Mouse (Mus musculus): ENCODE measurements around the gene Etl4. TPM values are rescaled to one million over a fixed set of nuclear protein-coding genes. Genes with fewer than 3 reads are reported as not detected.
A peak's percentile ranks its signal among the peaks of the same experiment; 100 is the strongest.

Etl4 gene
- polyA plus RNA-seq, 1 experiment from 2014 or later, result 32.2 TPM

DNA sequence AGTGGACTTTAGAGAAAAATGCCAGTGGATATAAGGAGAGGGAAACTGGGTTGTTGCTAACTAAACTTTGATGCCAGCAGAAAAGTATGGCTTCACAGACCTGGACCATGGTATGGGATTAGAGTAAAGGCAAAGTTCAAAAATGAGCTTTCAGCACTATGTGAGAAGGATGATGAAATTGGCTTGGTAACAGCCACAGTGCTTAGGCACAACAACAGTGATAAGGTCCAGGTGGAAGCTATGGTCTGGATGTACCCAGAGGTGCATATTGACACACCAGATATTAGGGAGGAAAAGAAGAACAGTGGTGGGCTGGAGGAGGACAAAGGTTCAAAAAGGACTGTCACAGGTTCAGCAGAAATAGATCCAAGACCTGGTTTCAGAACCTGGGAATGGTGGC, 631.7 kb downstream of the Etl4 start:
- Histone ChIP-seq H3K9me3 (no peaks in the 10 kb centered on the region), H3K27me3 (replicated peaks) (no peaks in the 10 kb centered on the region), H3K4me2 (no peak overlapping the region), H3K4me1 (peaks cover 3% of the 10 kb centered on the region; the same call in 1 of the 2 replicates), H3K36me3 (no peaks in the 10 kb centered on the region; the same call in 1 of the 2 replicates), H3K27ac (no peak overlapping the region), H3K9ac (no peak overlapping the region), H3K4me3 (replicated peaks) (no peak overlapping the region)
- ATAC-seq (ENCODE audit: insufficient read depth, low FRiP score, low read depth), result no peak

DNA sequence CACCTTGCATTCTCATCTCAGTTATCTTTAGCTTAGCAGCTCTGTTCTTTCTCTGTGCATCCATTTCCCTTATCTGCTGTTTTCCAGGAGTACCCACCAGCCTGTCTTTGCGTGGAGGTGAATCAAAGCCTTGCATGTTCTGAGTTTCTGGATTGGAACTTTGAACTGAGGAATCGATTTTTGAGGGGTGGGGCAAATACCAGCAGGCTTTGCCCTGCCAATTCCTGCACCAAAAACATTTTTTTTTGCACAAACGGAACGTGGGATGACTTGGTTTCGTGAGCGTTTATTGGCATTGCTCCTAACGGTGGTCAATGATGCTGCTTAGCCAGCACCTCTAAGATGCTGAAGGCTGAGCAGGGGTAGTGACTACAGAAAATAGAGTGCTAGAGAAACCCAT, 632.7 kb downstream of the Etl4 start:
- Histone ChIP-seq H3K4me3 (replicated peaks) (no peak overlapping the region), H3K4me2 (no peak overlapping the region), H3K9me3 (no peaks in the 10 kb centered on the region), H3K27me3 (replicated peaks) (no peaks in the 10 kb centered on the region), H3K9ac (no peak overlapping the region), H3K27ac (no peak overlapping the region), H3K4me1 (peaks cover 7% of the 10 kb centered on the region), H3K36me3 (no peaks in the 10 kb centered on the region; the same call in 1 of the 2 replicates)
- no peak for ATAC-seq (ENCODE audit: insufficient read depth, low FRiP score, low read depth)
- WGBS, result 78% methylated on average over 7 of the region's 7 CpGs

DNA sequence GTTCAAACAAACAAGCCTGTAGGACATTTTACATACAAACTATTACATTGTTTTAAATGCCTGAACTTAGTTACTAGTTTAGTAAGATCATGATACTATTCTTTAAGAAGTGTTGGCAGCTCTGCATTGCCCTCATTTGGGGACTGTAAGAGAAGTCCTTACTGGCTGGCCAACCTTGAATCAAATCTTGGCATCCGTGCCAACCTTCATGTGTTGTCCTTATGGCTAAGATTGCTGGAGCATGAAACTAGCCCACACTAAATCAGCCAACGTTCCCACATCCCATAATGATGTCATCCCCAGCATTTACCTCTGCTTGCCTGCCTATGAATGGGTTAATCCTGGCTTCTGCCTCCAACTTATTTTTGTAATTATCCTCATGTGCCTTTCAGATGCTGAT, 636.0 kb downstream of the Etl4 start:
- Histone ChIP-seq H3K27ac (peak overlapping the region; percentile 88; the same call in 1 of the 2 replicates), H3K4me3 (replicated peaks) (no peak overlapping the region), H3K9me3 (no peaks in the 10 kb centered on the region), H3K9ac (no peak overlapping the region), H3K4me1 (peaks cover 7% of the 10 kb centered on the region), H3K4me2 (no peak overlapping the region), H3K27me3 (replicated peaks) (no peaks in the 10 kb centered on the region), H3K36me3 (no peaks in the 10 kb centered on the region)
- no peak for ATAC-seq (ENCODE audit: insufficient read depth, low FRiP score, low read depth)
- 65% methylated on average over 2 of the region's 2 CpGs for WGBS

DNA sequence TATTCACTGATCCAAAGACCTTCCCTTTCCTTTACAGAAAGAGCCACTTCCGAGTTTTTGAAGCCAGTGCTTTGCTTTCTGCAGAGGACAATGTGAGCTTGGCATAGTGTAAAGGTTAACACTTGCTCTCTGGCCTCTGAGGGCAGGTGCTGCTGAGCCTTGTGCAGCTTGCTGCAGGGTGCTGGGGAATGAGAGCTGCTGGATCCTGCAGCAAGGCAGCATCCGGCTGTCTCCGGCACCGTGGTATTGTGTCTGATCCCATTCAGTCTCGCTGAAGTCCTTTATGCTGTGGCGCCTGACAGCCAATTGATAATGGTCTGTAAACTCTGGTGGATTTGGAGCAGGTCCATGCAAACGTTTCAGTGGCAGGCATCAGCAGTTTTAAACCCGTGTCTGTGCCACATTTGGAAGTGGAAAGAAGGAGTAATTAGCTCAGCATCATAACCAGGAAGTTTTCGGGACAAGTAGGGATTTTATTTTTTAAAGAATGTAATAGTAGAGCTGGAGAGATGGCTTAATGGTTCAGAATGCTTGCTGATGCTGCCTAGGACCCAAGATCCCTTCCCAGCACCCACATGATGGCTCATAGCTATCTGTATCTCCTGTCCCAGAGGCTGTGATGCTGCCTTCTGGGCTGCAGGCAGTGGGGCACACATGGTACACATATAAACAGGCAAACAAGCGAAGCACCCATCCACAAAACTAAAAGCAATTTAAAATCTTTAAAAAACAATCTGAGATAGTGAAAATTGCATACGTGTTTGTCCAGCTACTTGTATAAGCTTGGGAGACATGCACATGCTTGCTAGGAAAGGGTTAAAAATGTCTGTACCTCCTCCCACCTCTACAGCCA, 637.1 kb downstream of the Etl4 start:
- Histone ChIP-seq H3K4me2 (peak overlapping the region; percentile 48), H3K9me3 (no peaks in the 10 kb centered on the region), H3K4me3 (replicated peaks) (no peak overlapping the region), H3K27ac (peak overlapping the region; percentile 88), H3K27me3 (replicated peaks) (no peaks in the 10 kb centered on the region), H3K4me1 (peaks cover 7% of the 10 kb centered on the region), H3K9ac (no peak overlapping the region), H3K36me3 (no peaks in the 10 kb centered on the region)
- ATAC-seq (ENCODE audit: insufficient read depth, low FRiP score, low read depth), result peak; percentile 49
- 16% methylated on average over 11 of the region's 11 CpGs for WGBS

DNA sequence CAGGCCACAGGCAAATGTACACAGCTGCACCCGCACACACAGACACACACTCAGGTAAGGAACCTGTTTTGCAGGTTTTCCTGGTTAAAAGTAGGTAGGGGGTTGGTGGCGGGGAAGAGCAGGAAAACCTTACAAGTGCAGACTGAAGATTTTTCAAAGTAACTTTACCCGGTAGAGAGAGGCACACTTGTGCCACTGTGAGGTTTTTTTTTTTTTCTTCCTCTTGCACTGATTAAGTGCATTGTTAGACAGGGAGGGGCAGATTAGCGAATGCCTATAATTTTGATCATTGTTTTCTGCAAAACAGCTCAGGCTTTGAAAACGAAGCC, 637.7 kb downstream of the Etl4 start:
- Histone ChIP-seq H3K9ac (no peak overlapping the region; the same call in 1 of the 2 replicates), H3K4me2 (peak overlapping the region; percentile 48)
- 18% methylated on average over 5 of the region's 5 CpGs for WGBS

DNA sequence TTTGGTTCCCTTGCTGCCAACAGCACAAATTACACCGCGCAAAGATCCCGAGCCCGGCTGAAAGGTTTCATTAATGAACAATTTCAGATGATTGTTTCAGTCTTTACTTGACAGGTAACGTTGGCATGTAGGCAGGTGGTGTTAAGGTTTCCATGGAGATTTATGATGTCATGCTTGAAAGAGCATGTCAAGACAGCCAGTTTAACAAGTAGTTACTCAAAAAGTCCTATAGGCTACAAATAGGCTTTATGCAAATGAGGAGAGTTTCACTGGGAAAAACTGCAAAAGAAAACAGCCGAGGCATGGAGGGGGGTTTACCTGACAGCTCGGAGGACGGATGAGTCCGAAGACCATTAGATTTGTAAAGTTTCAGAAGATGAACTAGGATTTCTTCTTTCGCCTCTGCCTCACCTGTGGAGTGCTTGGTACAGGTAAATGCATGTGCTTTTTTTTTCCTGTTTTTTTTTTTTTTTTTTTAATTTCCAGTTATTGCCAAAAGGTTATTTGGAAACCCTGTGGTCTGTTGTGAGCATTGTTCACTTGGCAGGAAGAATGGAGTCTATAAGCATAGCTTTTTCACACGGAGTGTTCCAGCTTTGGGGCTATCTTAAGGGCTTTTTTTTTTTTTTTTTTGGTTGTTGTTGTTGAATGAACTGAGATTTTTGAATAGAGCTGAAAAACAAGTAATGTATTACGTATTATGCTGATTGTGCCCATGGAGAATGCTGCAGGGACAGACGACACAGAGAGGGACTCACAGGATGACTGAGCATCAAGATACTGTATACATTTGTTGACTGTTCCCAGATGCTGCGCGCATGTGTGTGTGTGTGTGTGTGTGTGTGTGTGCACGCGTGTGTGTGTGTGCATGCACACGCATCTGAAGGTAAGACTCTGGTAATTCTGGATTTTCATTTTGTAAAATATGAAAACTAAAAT, 638.4 kb downstream of the Etl4 start:
- no peak overlapping the region; the same call in 1 of the 2 replicates for H3K9ac ChIP-seq
- 33% methylated on average over 18 of the region's 18 CpGs for WGBS

More for the DNA sequence above, 637.7 kb downstream of the Etl4 start:
- Histone ChIP-seq H3K4me3 (replicated peaks) (peak overlapping the region; percentile 31), H3K36me3 (no peaks in the 10 kb centered on the region), H3K9me3 (no peaks in the 10 kb centered on the region), H3K27ac (peak overlapping the region; percentile 89), H3K27me3 (replicated peaks) (no peaks in the 10 kb centered on the region), H3K4me1 (peaks cover 7% of the 10 kb centered on the region)
- peak; percentile 93 for ATAC-seq (ENCODE audit: insufficient read depth, low FRiP score, low read depth)

DNA sequence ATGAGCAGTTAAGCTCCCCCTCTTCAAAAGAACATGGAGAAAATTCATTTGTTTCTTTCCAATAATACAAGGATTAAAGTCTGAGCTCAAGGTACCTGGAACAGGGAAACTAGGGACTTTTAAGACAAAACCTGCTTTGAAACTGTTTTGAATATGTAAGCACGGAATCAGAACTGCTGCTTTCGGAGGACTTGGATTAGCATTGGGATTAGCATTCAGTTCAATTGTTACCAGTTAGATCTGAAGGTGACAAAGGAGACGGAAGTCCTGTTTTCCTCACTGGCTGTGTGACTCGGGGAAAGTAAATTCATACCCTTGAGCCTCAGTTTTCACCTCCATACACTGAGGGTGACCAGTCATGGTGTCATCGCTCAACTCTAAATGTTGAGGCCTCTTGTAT, 639.5 kb downstream of the Etl4 start:
- H3K4me3 ChIP-seq (replicated peaks), result peak overlapping the region; percentile 17
- WGBS, result 58% methylated on average over 5 of the region's 5 CpGs
- no peak overlapping the region for H3K9ac ChIP-seq

More for the DNA sequence above, 638.4 kb downstream of the Etl4 start:
- Histone ChIP-seq H3K27ac (peak overlapping the region; percentile 89), H3K4me3 (replicated peaks) (peak overlapping the region; percentile 31), H3K27me3 (replicated peaks) (no peaks in the 10 kb centered on the region), H3K9me3 (no peaks in the 10 kb centered on the region), H3K4me2 (peak overlapping the region; percentile 48), H3K36me3 (no peaks in the 10 kb centered on the region), H3K4me1 (peaks cover 7% of the 10 kb centered on the region)
- ATAC-seq (ENCODE audit: insufficient read depth, low FRiP score, low read depth), result 0 out of 2 replicates have a peak, but pooled peaks have one; percentile 32

DNA sequence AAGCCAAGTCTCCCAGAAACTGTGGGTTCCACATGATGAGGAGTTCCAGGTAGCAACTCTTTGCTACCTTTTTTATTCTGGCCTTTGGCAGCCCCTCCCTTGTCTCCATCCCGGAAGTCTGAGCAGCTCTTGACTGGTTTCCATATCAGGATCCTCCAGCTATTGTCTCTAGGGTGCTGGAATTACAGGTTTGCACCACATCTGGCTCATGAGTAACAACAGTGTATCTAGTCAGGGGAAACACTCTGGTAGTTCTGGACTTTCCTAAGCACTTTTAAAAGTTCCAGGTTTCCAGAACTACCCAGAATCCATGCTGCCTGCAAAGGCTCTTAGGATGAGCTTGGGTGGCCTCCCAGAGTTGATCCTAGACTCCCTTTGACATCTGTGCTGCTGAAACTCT, 640.4 kb downstream of the Etl4 start:
- 48% methylated on average over 1 of the region's 1 CpGs for WGBS
- Histone ChIP-seq H3K4me2 (peak overlapping the region; percentile 19; the same call in 1 of the 2 replicates), H3K4me3 (replicated peaks) (no peak overlapping the region), H3K27me3 (replicated peaks) (no peaks in the 10 kb centered on the region), H3K36me3 (no peaks in the 10 kb centered on the region), H3K4me1 (peaks cover 7% of the 10 kb centered on the region), H3K27ac (peak overlapping the region; percentile 18; the same call in 1 of the 2 replicates), H3K9ac (no peak overlapping the region), H3K9me3 (no peaks in the 10 kb centered on the region)
- ATAC-seq (ENCODE audit: insufficient read depth, low FRiP score, low read depth), result no peak

More for the DNA sequence above, 639.5 kb downstream of the Etl4 start:
- H3K27ac ChIP-seq, result peak overlapping the region; percentile 58
- no peak for ATAC-seq (ENCODE audit: insufficient read depth, low FRiP score, low read depth)
- no peaks in the 10 kb centered on the region for H3K36me3 ChIP-seq
- no peaks in the 10 kb centered on the region for H3K27me3 ChIP-seq (replicated peaks)
- peak overlapping the region; percentile 48 for H3K4me2 ChIP-seq
- peaks cover 7% of the 10 kb centered on the region for H3K4me1 ChIP-seq
- H3K9me3 ChIP-seq, result no peaks in the 10 kb centered on the region

DNA sequence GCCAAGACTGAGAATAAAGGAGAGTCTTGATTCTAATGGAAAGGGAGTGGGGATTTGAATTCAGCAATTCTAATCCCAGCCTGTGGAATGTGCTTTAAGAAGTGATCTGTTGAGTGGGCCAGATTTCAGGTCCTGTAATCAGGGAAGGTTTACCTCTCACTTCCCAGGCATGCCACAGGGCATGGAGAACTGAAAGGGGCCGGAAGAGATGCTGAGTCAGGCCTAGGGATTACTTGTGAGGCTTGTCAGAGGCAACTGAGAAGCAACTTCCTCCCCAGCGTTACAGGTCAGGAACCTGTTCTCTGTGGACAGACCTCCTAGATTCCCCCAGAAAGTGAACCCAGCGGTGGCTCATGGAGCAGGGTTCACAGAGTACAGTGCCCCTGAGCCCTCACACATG, 646.1 kb downstream of the Etl4 start:
- Histone ChIP-seq H3K27me3 (replicated peaks) (no peaks in the 10 kb centered on the region), H3K4me1 (no peaks in the 10 kb centered on the region), H3K9me3 (no peaks in the 10 kb centered on the region), H3K27ac (no peak overlapping the region), H3K9ac (no peak overlapping the region), H3K4me3 (replicated peaks) (no peak overlapping the region), H3K36me3 (no peaks in the 10 kb centered on the region), H3K4me2 (no peak overlapping the region)
- 53% methylated on average over 3 of the region's 3 CpGs for WGBS
- ATAC-seq (ENCODE audit: insufficient read depth, low FRiP score, low read depth), result no peak

DNA sequence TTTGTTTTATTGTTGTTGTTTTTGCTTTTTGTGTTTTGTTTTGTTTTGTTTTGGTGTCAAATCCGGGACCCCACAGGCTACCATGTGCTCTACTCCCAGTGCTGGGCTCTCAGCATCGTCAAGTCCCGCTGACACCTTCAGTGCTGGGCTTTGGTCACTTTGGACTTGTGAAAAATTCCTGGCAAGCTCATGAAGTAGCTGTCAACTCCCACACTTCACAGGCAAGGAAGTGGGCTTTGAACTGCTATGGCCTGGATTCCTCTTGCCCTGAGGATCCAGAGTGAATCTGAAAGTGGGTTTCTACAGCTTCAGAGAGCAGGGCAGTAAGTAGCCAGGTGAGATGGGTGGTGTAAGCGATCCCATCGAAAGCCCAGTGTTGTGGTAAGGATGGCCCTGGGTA, 649.5 kb downstream of the Etl4 start:
- ATAC-seq (ENCODE audit: insufficient read depth, low FRiP score, low read depth), result no peak
- H3K36me3 ChIP-seq, result no peaks in the 10 kb centered on the region
- no peaks in the 10 kb centered on the region for H3K27me3 ChIP-seq (replicated peaks)
- 73% methylated on average over 5 of the region's 5 CpGs for WGBS
- H3K4me1 ChIP-seq, result no peaks in the 10 kb centered on the region
- no peak overlapping the region for H3K4me2 ChIP-seq
- H3K9me3 ChIP-seq, result no peaks in the 10 kb centered on the region
- peak overlapping the region; percentile 51; the same call in 1 of the 2 replicates for H3K27ac ChIP-seq
- no peak overlapping the region for H3K9ac ChIP-seq
- H3K4me3 ChIP-seq (replicated peaks), result no peak overlapping the region

DNA sequence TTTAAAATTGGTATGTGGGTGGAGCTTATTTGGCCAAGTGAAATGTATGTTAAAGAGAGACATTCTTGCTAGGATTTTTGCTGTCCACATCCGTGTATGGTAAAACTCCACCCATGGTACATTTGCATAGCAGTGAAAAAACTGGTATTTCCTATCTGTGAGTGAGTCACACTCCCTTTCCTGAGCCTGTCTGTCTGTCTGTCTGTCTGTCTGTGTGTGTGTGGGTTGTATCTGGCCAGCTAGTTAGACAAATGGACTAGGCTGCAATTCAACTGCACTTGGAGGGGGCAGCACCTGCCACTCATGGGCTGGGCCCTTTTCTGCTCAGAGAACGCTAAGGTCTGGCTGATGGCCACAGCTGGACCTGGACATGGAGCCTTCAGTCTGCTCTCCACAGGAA, 650.1 kb downstream of the Etl4 start:
- 45% methylated on average over 2 of the region's 2 CpGs for WGBS
- no peak overlapping the region for H3K4me2 ChIP-seq
- H3K4me3 ChIP-seq (replicated peaks), result no peak overlapping the region
- H3K36me3 ChIP-seq, result no peaks in the 10 kb centered on the region
- no peaks in the 10 kb centered on the region for H3K4me1 ChIP-seq
- H3K9me3 ChIP-seq, result no peaks in the 10 kb centered on the region
- no peaks in the 10 kb centered on the region for H3K27me3 ChIP-seq (replicated peaks)
- H3K27ac ChIP-seq, result peak overlapping the region; percentile 61
- ATAC-seq (ENCODE audit: insufficient read depth, low FRiP score, low read depth), result peak; percentile 33; the same call in 1 of the 2 replicates
- H3K9ac ChIP-seq, result no peak overlapping the region

DNA sequence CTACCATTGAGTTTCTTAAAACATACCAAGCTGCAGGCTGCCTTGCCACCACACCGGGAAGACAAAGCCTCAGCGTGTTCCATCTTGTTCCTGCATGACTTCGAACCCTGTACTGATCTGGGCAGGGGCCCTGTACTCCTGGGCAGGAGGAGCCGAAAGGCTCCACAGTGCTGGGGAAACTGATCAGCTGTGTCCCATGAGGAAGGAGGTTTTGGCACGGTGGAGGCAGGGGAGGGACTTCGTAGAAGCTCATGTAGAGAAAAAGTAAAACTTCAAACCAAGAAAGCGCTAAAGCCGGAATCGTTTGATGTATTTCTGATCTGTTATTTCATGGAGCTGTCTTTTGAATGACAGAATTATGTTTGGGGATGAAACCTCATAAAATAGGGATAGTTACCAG, 651.0 kb downstream of the Etl4 start:
- no peaks in the 10 kb centered on the region for H3K36me3 ChIP-seq
- WGBS, result 90% methylated on average over 9 of the region's 9 CpGs
- no peaks in the 10 kb centered on the region for H3K9me3 ChIP-seq
- ATAC-seq (ENCODE audit: insufficient read depth, low FRiP score, low read depth), result no peak
- H3K9ac ChIP-seq, result no peak overlapping the region
- no peak overlapping the region for H3K4me2 ChIP-seq
- no peak overlapping the region for H3K27ac ChIP-seq
- no peak overlapping the region for H3K4me3 ChIP-seq (replicated peaks)
- H3K27me3 ChIP-seq (replicated peaks), result no peaks in the 10 kb centered on the region
- H3K4me1 ChIP-seq, result no peaks in the 10 kb centered on the region
